8 mouse cellular contexts compared by ENCODE assay signal in the genomic region with DNA sequence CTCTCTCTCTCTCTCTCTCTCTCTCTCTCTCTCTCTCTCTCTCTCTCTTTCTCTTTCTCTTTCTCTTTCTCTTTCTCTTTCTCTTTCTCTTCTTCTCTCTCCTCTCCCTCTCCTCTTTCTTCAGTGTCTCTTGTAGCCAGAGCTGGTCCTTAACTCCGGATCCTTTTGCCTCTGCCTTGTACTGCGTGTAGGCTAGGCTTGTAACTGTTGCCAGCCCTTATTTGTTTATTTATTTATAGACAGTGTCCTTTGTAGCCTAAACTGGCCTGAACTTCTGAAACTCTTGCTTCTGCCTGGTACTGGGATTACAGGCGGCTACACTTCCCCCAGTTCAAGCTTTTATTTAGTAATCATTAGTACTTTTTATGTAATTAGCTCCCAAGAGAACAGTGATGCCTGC. TPM values are rescaled to one million over a fixed set of nuclear protein-coding genes. Genes with fewer than 3 reads are reported as not detected.
DNase-seq lines count a peak whose midpoint lies in the region; ATAC-seq lines count a peak whose summit lies in the region.

No protein-coding gene starts in this region.

- peak overlapping the region; percentile 46; the same call in 1 of the 2 replicates for H3K9ac ChIP-seq in kidney, embryonic 16.5 days (replicated peaks; ENCODE audit: low read length)
- H3K9ac ChIP-seq in embryonic facial prominence, embryonic 11.5 days (replicated peaks; ENCODE audit: low read length) = 0 out of 2 replicates have a peak overlapping the region, but pooled peaks have one; percentile 5
- peak overlapping the region; percentile 48 for H3K9ac ChIP-seq in intestine, embryonic 16.5 days (ENCODE audit: low read depth, low read length)
- peak overlapping the region; percentile 27; the same call in 1 of the 2 replicates for H3K9ac ChIP-seq in neural tube, embryonic 12.5 days

- no peak overlapping the region for H3K27ac ChIP-seq in kidney, embryonic 16.5 days (ENCODE audit: low read length)
- no peak overlapping the region for H3K27ac ChIP-seq in embryonic facial prominence, embryonic 11.5 days (replicated peaks; ENCODE audit: low read depth, low read length)
- no peak overlapping the region for H3K27ac ChIP-seq in intestine, embryonic 16.5 days (ENCODE audit: low read length)
- H3K27ac ChIP-seq in neural tube, embryonic 12.5 days = no peak overlapping the region

- no peak for ATAC-seq in kidney, embryonic 16.5 days (ENCODE audit: low FRiP score, low TSS enrichment)
- no peak for ATAC-seq in embryonic facial prominence, embryonic 11.5 days (replicated peaks; ENCODE audit: insufficient number of reproducible peaks, low FRiP score, low TSS enrichment, low read depth)
- ATAC-seq in intestine, embryonic 16.5 days = no peak
- no peak for ATAC-seq in neural tube, embryonic 12.5 days (ENCODE audit: low FRiP score, low read depth)

- no peaks in the 10 kb centered on the region for H3K36me3 ChIP-seq in kidney, embryonic 16.5 days (ENCODE audit: insufficient read depth, low read length)
- no peaks in the 10 kb centered on the region for H3K36me3 ChIP-seq in embryonic facial prominence, embryonic 11.5 days (replicated peaks; ENCODE audit: control insufficient read depth, insufficient read depth, low read depth, low read length)
- H3K36me3 ChIP-seq in intestine, embryonic 16.5 days (ENCODE audit: control insufficient read depth, insufficient read depth, low read length) = 0 out of 2 replicates have a peak, but pooled peaks cover 3% of the 10 kb centered on the region
- no peaks in the 10 kb centered on the region for H3K36me3 ChIP-seq in neural tube, embryonic 12.5 days

- H3K4me1 ChIP-seq in kidney, embryonic 16.5 days (ENCODE audit: insufficient read depth, low read length) = peaks cover 10% of the 10 kb centered on the region; the same call in 1 of the 2 replicates
- H3K4me1 ChIP-seq in embryonic facial prominence, embryonic 11.5 days (ENCODE audit: control insufficient read depth, insufficient read depth, low read length) = no peaks in the 10 kb centered on the region
- 0 out of 2 replicates have a peak, but pooled peaks cover 5% of the 10 kb centered on the region for H3K4me1 ChIP-seq in intestine, embryonic 16.5 days (ENCODE audit: control insufficient read depth, insufficient read depth, low read length)
- H3K4me1 ChIP-seq in neural tube, embryonic 12.5 days = peaks cover 14% of the 10 kb centered on the region

- no peaks in the 10 kb centered on the region for H3K27me3 ChIP-seq in kidney, embryonic 16.5 days (ENCODE audit: insufficient read depth, low read length)
- H3K27me3 ChIP-seq in embryonic facial prominence, embryonic 11.5 days (ENCODE audit: control insufficient read depth, insufficient read depth, low read length) = no peaks in the 10 kb centered on the region
- no peaks in the 10 kb centered on the region for H3K27me3 ChIP-seq in intestine, embryonic 16.5 days (replicated peaks; ENCODE audit: control insufficient read depth, insufficient read depth, low read length)
- H3K27me3 ChIP-seq in neural tube, embryonic 12.5 days (replicated peaks) = no peaks in the 10 kb centered on the region

- H3K9me3 ChIP-seq in kidney, embryonic 16.5 days (ENCODE audit: low read length) = no peaks in the 10 kb centered on the region
- H3K9me3 ChIP-seq in embryonic facial prominence, embryonic 11.5 days (replicated peaks; ENCODE audit: control insufficient read depth, low read length) = no peaks in the 10 kb centered on the region
- H3K9me3 ChIP-seq in intestine, embryonic 16.5 days (ENCODE audit: control insufficient read depth, low read length) = no peaks in the 10 kb centered on the region
- no peaks in the 10 kb centered on the region for H3K9me3 ChIP-seq in neural tube, embryonic 12.5 days

- peak overlapping the region; percentile 96 for H3K4me3 ChIP-seq in kidney, embryonic 16.5 days (ENCODE audit: low read length)
- peak overlapping the region; percentile 57; the same call in 1 of the 2 replicates for H3K4me3 ChIP-seq in embryonic facial prominence, embryonic 11.5 days (ENCODE audit: low read depth, low read length)
- H3K4me3 ChIP-seq in intestine, embryonic 16.5 days (ENCODE audit: low read length) = peak overlapping the region; percentile 29
- peak overlapping the region; percentile 84; the same call in 1 of the 2 replicates for H3K4me3 ChIP-seq in neural tube, embryonic 12.5 days

- no peak for DNase-seq in kidney, adult 9 months
- DNase-seq in embryonic facial prominence, embryonic 11.5 days (ENCODE audit: low spot score) = no peak
- DNase-seq in cerebellum, postnatal 10 days = no peak
- DNase-seq in right cerebral cortex, adult 18-20 months = no peak
- no peak for DNase-seq in urinary bladder, postnatal 25 days (ENCODE audit: low spot score)

- peak overlapping the region; percentile 89 for H3K4me2 ChIP-seq in kidney, embryonic 16.5 days (replicated peaks; ENCODE audit: low read depth, low read length)
- H3K4me2 ChIP-seq in embryonic facial prominence, embryonic 11.5 days (ENCODE audit: low read depth, low read length) = peak overlapping the region; percentile 27; the same call in 1 of the 2 replicates
- peak overlapping the region; percentile 78 for H3K4me2 ChIP-seq in intestine, embryonic 16.5 days (ENCODE audit: low read depth, low read length)
- peak overlapping the region; percentile 90 for H3K4me2 ChIP-seq in neural tube, embryonic 12.5 days (replicated peaks)

- 17% methylated on average over 3 of the region's 3 CpGs for WGBS in kidney, embryonic 16.5 days
- WGBS in embryonic facial prominence, embryonic 11.5 days = 19% methylated on average over 3 of the region's 3 CpGs
- WGBS in intestine, embryonic 16.5 days = 14% methylated on average over 3 of the region's 3 CpGs
- 31% methylated on average over 3 of the region's 3 CpGs for WGBS in neural tube, embryonic 12.5 days

RNA-seq across cellular contexts. Expression of gene Katna1, which starts 1.2 kb away (rescaled TPM):
- polyA plus RNA-seq in kidney, embryonic 16.5 days (2015; fragmentation: Nextera tagmentation; extraction: Ambion mirVana) = 57.5 and 58.7 TPM in 2 replicates
- polyA plus RNA-seq in embryonic facial prominence, embryonic 11.5 days (2014; fragmentation: Nextera tagmentation; extraction: Ambion mirVana) = 82.6 and 83.5 TPM in 2 replicates
- polyA plus RNA-seq in intestine, embryonic 16.5 days (2015; fragmentation: Nextera tagmentation; extraction: Ambion mirVana) = 54.2 and 60.4 TPM in 2 replicates
- polyA plus RNA-seq in neural tube, embryonic 12.5 days (2016; fragmentation: Nextera tagmentation; extraction: Ambion mirVana) = 50.9 and 53.9 TPM in 2 replicates

RNA-seq across cellular contexts. Expression of gene Lats1, which starts 46.0 kb away (rescaled TPM):
- 7.4 and 9.4 TPM in 2 replicates for polyA plus RNA-seq in kidney, embryonic 16.5 days (2015; fragmentation: Nextera tagmentation; extraction: Ambion mirVana)
- polyA plus RNA-seq in embryonic facial prominence, embryonic 11.5 days (2014; fragmentation: Nextera tagmentation; extraction: Ambion mirVana) = 9.6 and 11.4 TPM in 2 replicates
- polyA plus RNA-seq in intestine, embryonic 16.5 days (2015; fragmentation: Nextera tagmentation; extraction: Ambion mirVana) = 5.7 and 7.3 TPM in 2 replicates
- polyA plus RNA-seq in neural tube, embryonic 12.5 days (2016; fragmentation: Nextera tagmentation; extraction: Ambion mirVana) = 12.7 and 13.7 TPM in 2 replicates

RNA-seq across cellular contexts. Expression of gene Pcmt1, which starts 46.1 kb away (rescaled TPM):
- polyA plus RNA-seq in kidney, embryonic 16.5 days (2015; fragmentation: Nextera tagmentation; extraction: Ambion mirVana) = 120 and 124 TPM in 2 replicates
- polyA plus RNA-seq in embryonic facial prominence, embryonic 11.5 days (2014; fragmentation: Nextera tagmentation; extraction: Ambion mirVana) = 131 and 139 TPM in 2 replicates
- 105 and 112 TPM in 2 replicates for polyA plus RNA-seq in intestine, embryonic 16.5 days (2015; fragmentation: Nextera tagmentation; extraction: Ambion mirVana)
- polyA plus RNA-seq in neural tube, embryonic 12.5 days (2016; fragmentation: Nextera tagmentation; extraction: Ambion mirVana) = 143 and 153 TPM in 2 replicates

RNA-seq across cellular contexts. Expression of gene Nup43, which starts 59.7 kb away (rescaled TPM):
- polyA plus RNA-seq in kidney, embryonic 16.5 days (2015; fragmentation: Nextera tagmentation; extraction: Ambion mirVana) = 52.2 and 56.8 TPM in 2 replicates
- 73.5 and 84.4 TPM in 2 replicates for polyA plus RNA-seq in embryonic facial prominence, embryonic 11.5 days (2014; fragmentation: Nextera tagmentation; extraction: Ambion mirVana)
- polyA plus RNA-seq in intestine, embryonic 16.5 days (2015; fragmentation: Nextera tagmentation; extraction: Ambion mirVana) = 36.9 and 39.5 TPM in 2 replicates
- polyA plus RNA-seq in neural tube, embryonic 12.5 days (2016; fragmentation: Nextera tagmentation; extraction: Ambion mirVana) = 40.5 and 43.2 TPM in 2 replicates

Comparison
In these comparisons a context has a peak if more than half of its experiments do, and no peak if none do; other contexts are left out.
1. H3K4me2 ChIP-seq: peak in every context shown above with its lines; median percentile 90 in neural tube, embryonic 12.5 days; 89 in kidney, embryonic 16.5 days; 78 in intestine, embryonic 16.5 days; 27 in embryonic facial prominence, embryonic 11.5 days.
2. H3K4me3 ChIP-seq: peak in every context shown above with its lines; median percentile 96 in kidney, embryonic 16.5 days; 84 in neural tube, embryonic 12.5 days; 57 in embryonic facial prominence, embryonic 11.5 days; 29 in intestine, embryonic 16.5 days.